Mouse (Mus musculus) embryonic facial prominence, embryonic 14.5 days (tissue): Measurements from ENCODE around the gene Pfkp. TPM values are rescaled to one million over a fixed set of nuclear protein-coding genes. Genes with fewer than 3 reads are reported as not detected.

ENCODE experiments used
- ATAC-seq: fragments of 200-750 bp; cut with Nextera tagmentation; 2 replicates; pipeline ENCODE4 v1.8.0; 2017; ENCODE audit warnings: low read depth, moderate number of reproducible peaks, moderate TSS enrichment
- DNase-seq: peaks from one replicate; pipeline ENCODE4 v3.0.0-alpha.2; 2015; ENCODE audit warnings: low spot score
- H3K27ac ChIP-seq: fragments of 300-500 bp; sonication (generic); replicated peaks from 2 replicates; pipeline ENCODE4 v1.5.1; 2014; ENCODE audit warnings: low read depth, mild to moderate bottlenecking, low read length, moderate library complexity
- H3K27me3 ChIP-seq: fragments of 300-500 bp; sonication (generic); replicated peaks from 2 replicates; pipeline ENCODE4 v1.6.1; 2014; ENCODE audit warnings: low read length; ENCODE audit not compliant: control insufficient read depth, insufficient read depth
- H3K36me3 ChIP-seq: fragments of 300-500 bp; sonication (generic); 2 replicates; pipeline ENCODE4 v1.6.1; 2014; ENCODE audit warnings: low read length, mixed read lengths; ENCODE audit not compliant: control insufficient read depth, insufficient read depth
- H3K4me1 ChIP-seq: fragments of 300-500 bp; sonication (generic); 2 replicates; pipeline ENCODE4 v1.6.1; 2014; ENCODE audit warnings: antibody characterized with exemption, low read length; ENCODE audit not compliant: control insufficient read depth, insufficient read depth
- H3K4me2 ChIP-seq: fragments of 300-500 bp; sonication (generic); 2 replicates; pipeline ENCODE4 v1.6.1; 2014; ENCODE audit warnings: low read depth, mild to moderate bottlenecking, low read length, moderate library complexity, mixed read lengths
- H3K4me3 ChIP-seq: fragments of 300-500 bp; sonication (generic); 2 replicates; pipeline ENCODE4 v1.5.1; 2014; ENCODE audit warnings: low read depth, mild to moderate bottlenecking, low read length
- H3K9ac ChIP-seq: fragments of 300-500 bp; sonication (generic); 2 replicates; pipeline ENCODE4 v1.6.1; 2014; ENCODE audit warnings: low read depth, mild to moderate bottlenecking, low read length, moderate library complexity, mixed read lengths
- H3K9me3 ChIP-seq: fragments of 300-500 bp; sonication (generic); 2 replicates; pipeline ENCODE4 v1.6.1; 2016; ENCODE audit warnings: low read length; ENCODE audit not compliant: control insufficient read depth
- WGBS: fragments of 180-500 bp; shearing (Covaris S2); extraction: QIAGEN DNeasy Blood & Tissue Kit; methylation state at CpG from one replicate; pipeline ENCODE4 v1.1.7; 2014; 5-methylcytosine and 5-hydroxymethylcytosine counted together
- polyA plus RNA-seq: library from polyadenylated mRNA; unstranded; fragments of >200 nt; fragmentation: Nextera tagmentation; extraction: Ambion mirVana; gene quantifications from 2 replicates; pipeline ENCODE4 v1.2.1, GENCODE M21; 2014

Gene Pfkp
- polyA plus RNA-seq, 1 experiment from 2014 or later, result 27.7 TPM

DNA sequence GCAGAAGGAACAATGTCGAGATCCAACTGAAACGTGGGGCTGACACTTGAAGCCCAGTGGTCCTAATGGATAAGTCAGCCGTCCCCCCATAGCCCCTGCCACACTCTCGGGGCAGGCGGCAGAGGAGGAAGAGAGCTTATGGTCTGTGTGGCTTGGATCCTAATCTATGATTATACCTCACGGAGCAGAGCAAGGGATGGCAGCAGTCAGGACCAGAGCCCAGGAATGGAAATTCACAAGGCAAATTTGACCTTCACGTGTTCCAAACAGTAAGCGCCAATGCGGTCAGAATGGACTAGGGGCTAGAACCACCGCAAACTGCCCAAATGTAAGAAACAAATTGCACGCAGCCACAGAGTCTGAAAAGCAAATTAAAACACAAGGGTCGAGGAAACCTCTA lies 14.5 kb downstream of the Pfkp start:
- Histone ChIP-seq H3K9ac (no peak overlapping the region), H3K9me3 (no peaks in the 10 kb centered on the region), H3K4me1 (peaks cover 18% of the 10 kb centered on the region), H3K4me3 (no peak overlapping the region), H3K4me2 (no peak overlapping the region), H3K36me3 (no peaks in the 10 kb centered on the region), H3K27ac (no peak overlapping the region), H3K27me3 (no peaks in the 10 kb centered on the region)
- 65% methylated on average over 12 of the region's 12 CpGs for WGBS
- ATAC-seq, result no peak
- DNase-seq, result no peak

DNA sequence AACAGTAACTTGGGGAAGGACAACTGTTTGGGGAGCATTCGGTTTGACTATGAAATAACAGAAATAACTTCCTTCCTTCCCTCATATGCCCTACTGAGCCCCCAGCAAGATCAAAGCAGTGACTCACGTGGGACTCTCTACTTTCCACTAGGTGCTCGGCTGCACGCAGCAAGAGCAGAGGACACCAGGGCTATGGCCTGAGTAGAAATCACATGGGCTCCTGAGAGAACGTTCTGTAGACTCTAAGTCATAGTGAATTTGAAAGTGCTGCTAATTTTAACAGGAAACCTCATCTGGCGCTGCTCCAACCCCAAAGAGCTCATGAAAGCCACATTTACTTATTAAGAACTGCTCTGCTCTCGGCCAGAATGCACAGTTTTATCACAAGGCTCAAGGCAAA lies 15.1 kb downstream of the Pfkp start:
- Histone ChIP-seq H3K4me2 (no peak overlapping the region), H3K36me3 (no peaks in the 10 kb centered on the region), H3K4me3 (no peak overlapping the region), H3K27ac (no peak overlapping the region), H3K9me3 (no peaks in the 10 kb centered on the region), H3K27me3 (no peaks in the 10 kb centered on the region), H3K4me1 (peaks cover 18% of the 10 kb centered on the region), H3K9ac (no peak overlapping the region)
- whole genome bisulfite sequencing, result 28% methylated on average over 7 of the region's 7 CpGs
- ATAC-seq (no peak), DNase-seq (peak; percentile 68)

DNA sequence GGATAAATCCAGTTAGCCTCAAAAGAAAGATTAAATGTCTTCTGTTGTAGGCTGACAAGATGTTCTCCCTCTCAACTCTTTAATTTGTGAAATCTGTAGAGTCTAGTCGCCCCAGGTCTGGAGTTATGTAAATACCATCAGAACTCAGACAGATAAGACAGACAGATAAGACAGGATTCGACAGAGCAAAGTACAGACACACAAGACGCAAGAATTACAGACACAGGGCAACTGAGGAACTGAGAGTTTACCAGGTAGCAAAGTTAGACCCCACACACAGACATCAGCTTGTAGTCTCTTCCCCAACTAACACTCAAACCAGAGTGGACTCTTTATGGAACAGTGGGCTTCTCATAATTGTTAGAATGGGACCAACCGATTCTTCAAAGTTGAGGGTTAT lies 15.6 kb downstream of the Pfkp start:
- Histone ChIP-seq H3K4me1 (peaks cover 18% of the 10 kb centered on the region), H3K9me3 (no peaks in the 10 kb centered on the region), H3K9ac (no peak overlapping the region), H3K4me3 (no peak overlapping the region), H3K4me2 (no peak overlapping the region), H3K36me3 (no peaks in the 10 kb centered on the region), H3K27me3 (no peaks in the 10 kb centered on the region), H3K27ac (no peak overlapping the region)
- no peak for DNase-seq
- 63% methylated on average over 4 of the region's 4 CpGs for WGBS
- ATAC-seq, result no peak

DNA sequence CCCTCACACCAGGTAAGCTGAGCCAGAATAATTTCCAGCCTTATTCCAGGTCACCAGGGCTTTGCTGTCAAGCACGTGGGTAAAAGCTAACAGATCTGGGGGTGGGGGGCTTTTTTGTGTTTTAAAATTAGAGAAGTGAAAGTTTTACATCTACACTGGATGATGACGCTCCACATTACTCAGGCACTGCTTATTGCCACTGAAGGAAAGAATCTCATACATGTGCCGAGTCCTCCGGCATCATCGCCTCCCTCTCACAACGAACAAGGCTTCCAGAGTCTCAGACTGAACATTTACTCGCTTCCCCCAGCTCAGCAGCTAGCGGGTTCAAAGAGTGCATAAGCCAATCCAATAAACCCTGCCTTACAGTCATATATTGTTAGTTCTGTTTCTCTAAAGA lies 16.1 kb downstream of the Pfkp start:
- WGBS, result 44% methylated on average over 8 of the region's 8 CpGs
- Histone ChIP-seq H3K27me3 (no peaks in the 10 kb centered on the region), H3K4me3 (no peak overlapping the region), H3K4me2 (no peak overlapping the region), H3K4me1 (peaks cover 18% of the 10 kb centered on the region), H3K36me3 (no peaks in the 10 kb centered on the region), H3K9me3 (no peaks in the 10 kb centered on the region), H3K9ac (no peak overlapping the region), H3K27ac (no peak overlapping the region)
- DNase-seq, result no peak
- ATAC-seq, result no peak

DNA sequence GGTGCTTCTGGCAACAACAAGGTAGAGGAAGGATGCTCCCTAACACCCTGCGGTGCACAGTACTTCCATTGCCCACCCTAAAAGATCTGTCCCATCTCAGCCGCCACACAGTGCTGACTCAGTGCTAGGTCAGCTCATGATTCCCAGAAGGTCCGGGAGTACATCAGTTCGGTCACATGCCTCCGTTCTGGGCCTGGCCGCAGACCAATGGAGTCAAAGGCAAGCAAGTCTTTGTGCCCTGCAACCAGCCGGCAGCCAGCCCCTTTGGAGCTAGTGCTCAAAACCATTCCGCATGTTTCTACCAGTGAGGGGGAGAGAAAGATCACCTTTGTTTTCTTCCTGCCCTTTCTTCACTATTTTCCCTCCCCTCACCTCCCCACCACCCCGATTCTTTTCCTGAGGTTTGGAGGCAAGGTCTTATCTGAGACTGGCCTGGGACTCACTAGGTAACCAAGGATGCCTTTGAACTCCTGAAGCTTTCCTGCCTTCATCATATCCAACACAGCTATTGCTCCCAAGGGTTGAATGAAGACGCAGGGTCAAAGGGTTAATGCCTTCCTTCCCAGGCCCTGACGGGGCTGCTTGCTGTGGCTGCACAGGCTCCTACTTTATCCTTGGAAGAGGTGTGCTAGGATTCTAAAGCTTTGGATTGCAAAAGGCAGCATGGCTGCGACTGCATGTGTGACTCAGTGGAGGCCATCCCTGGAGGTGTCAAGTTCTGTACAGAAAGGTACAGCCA lies 16.6 kb downstream of the Pfkp start:
- Histone ChIP-seq H3K9ac (no peak overlapping the region), H3K36me3 (no peaks in the 10 kb centered on the region), H3K4me1 (peaks cover 18% of the 10 kb centered on the region), H3K27ac (no peak overlapping the region), H3K4me2 (no peak overlapping the region), H3K4me3 (no peak overlapping the region), H3K9me3 (no peaks in the 10 kb centered on the region), H3K27me3 (no peaks in the 10 kb centered on the region)
- 62% methylated on average over 12 of the region's 12 CpGs for WGBS
- DNase-seq, result no peak
- no peak for ATAC-seq

DNA sequence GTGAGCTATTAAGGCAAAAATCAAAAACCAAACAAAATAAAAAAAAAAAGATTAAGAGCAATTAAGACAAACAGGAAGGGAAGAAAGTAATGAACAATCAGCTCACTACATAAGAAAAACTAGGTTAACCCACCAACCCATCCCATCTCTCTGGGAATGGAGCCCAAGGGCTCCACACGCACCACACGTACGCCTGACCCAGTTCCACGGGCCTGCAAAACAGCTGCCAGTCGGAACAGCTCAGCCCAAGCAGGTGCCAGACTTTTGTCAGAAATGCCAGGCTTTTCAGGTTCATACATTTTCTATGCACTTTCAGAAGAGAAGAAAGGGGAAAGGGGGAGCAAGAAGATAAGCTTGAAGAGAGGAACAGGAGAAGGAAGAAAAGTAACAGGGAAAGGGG lies 17.9 kb downstream of the Pfkp start:
- Histone ChIP-seq H3K4me1 (peaks cover 18% of the 10 kb centered on the region), H3K27me3 (no peaks in the 10 kb centered on the region), H3K9ac (no peak overlapping the region), H3K4me3 (no peak overlapping the region), H3K9me3 (no peaks in the 10 kb centered on the region), H3K27ac (no peak overlapping the region), H3K4me2 (no peak overlapping the region), H3K36me3 (no peaks in the 10 kb centered on the region)
- DNase-seq (no peak), ATAC-seq (no peak)
- WGBS, result 82% methylated on average over 5 of the region's 5 CpGs

DNA sequence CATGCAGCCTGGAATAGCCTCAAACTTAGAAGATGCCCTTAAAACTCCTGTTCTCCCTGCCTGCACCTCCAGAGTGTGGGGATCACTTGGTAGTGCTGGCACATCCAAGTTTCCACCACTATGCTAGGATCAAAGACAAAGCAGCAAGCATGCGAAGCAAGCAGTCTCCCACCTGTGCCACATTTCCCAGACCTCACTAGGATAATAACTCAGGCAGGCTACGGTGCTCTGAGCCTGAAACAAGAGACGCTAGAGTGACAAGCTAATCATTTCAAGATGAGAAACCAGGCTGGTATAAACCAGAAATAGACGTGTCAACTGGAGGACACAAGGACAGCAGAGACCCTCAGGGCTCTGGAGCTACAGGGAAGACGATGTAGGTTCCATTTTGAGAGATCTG lies 18.6 kb downstream of the Pfkp start:
- WGBS, result 15% methylated on average over 5 of the region's 5 CpGs
- no peak for ATAC-seq
- no peak for DNase-seq
- Histone ChIP-seq H3K27me3 (no peaks in the 10 kb centered on the region), H3K36me3 (no peaks in the 10 kb centered on the region), H3K27ac (no peak overlapping the region), H3K4me3 (no peak overlapping the region), H3K9me3 (no peaks in the 10 kb centered on the region), H3K9ac (no peak overlapping the region), H3K4me1 (peaks cover 18% of the 10 kb centered on the region), H3K4me2 (no peak overlapping the region)

DNA sequence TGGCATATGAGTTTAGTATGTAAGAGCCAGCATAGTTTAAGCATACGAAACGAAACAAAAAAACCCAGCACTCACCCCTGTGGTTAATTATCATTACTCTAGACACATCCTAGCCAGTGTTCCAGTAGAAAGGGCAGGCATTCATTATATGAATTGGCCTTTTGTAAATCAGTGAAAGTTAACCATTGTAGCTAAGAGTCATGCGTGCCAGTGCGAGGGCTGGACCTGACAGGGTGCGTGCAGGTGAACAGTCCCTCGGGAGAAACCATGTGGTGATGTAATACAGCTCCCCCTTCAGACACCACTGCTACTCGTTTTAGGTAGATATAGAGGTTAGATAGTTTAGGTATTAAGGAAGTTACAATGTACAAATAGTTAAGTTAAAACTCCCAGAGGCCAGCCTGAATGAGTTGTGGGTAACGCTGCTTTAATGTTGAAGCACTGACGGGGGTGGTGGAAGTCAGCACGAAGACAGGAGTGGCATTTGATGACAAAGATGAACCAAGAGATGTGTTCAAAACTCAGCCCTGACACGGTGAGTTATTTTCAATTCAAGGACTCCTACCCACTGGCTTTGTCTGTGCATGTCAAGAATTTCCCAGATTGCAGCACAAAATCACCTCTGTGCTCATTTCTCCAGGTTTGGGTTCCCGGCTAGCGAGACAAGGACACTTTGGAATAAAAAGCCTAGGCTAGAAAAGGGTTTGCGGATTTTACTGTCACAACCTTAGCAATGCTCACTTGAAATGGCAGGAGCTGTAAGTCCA lies 19.4 kb downstream of the Pfkp start:
- WGBS, result 72% methylated on average over 14 of the region's 14 CpGs

DNA sequence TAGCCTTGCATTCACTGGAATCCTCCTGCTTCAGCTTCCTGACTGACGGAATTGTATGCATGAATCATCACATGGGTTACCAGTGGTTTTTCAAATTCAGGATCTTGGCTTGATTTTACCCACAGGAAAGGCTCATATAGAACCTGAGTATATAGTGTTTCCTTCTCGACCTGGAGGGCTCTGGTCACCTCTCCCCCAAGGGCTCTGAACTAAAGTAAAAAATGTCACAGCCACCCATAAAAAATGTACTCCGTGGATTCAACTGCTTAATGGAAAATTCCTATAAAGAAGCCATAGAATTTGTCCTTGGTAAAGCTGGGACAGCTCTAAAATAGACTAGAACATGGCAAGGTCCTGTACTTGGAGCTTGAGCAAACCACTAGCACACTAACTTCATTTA lies 20.3 kb downstream of the Pfkp start:
- Histone ChIP-seq H3K27me3 (no peaks in the 10 kb centered on the region), H3K36me3 (no peaks in the 10 kb centered on the region), H3K4me1 (peaks cover 9% of the 10 kb centered on the region), H3K27ac (no peak overlapping the region), H3K4me3 (no peak overlapping the region), H3K4me2 (no peak overlapping the region), H3K9me3 (no peaks in the 10 kb centered on the region), H3K9ac (no peak overlapping the region)
- 87% methylated on average over 3 of the region's 3 CpGs for WGBS
- DNase-seq (no peak), ATAC-seq (no peak)

More for the DNA sequence above, 19.4 kb downstream of the Pfkp start:
- H3K4me2 ChIP-seq, result no peak overlapping the region
- H3K4me3 ChIP-seq, result no peak overlapping the region
- H3K27me3 ChIP-seq, result no peaks in the 10 kb centered on the region
- H3K9me3 ChIP-seq, result no peaks in the 10 kb centered on the region
- DNase-seq (no peak), ATAC-seq (no peak)
- no peaks in the 10 kb centered on the region for H3K36me3 ChIP-seq
- peaks cover 18% of the 10 kb centered on the region for H3K4me1 ChIP-seq
- H3K9ac ChIP-seq, result no peak overlapping the region
- no peak overlapping the region for H3K27ac ChIP-seq
